Mouse (Mus musculus) 416B (cell line): ENCODE results near the gene Bcam.
A peak's percentile ranks its signal among the peaks of the same experiment; 100 is the strongest.

Source experiments
- DNase-seq: peaks from one replicate; pipeline ENCODE4 v3.0.0; 2011; ENCODE audit warnings: low read depth

Gene Bcam

DNA sequence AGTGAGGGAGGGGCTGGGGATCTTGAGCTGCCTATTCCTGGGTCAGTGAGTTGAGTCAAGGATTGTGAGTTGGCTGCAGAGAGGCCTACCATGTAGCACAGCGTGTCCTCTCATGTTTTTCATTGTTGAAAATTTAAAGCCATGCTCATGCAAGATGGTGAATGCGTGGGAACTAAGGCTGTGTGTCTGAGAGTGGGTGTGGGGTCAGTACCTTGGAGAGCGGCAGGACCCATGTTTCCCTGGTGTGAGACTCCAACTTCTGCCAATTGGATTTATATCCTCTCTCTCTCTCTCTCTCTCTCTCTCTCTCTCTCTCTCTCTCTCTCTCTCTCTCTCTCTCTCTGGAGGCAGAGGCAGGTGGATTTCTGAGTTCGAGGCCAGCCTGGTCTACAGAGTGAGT lies 44.3 kb downstream of the Bcam start:
- peak; percentile 40 for DNase-seq

DNA sequence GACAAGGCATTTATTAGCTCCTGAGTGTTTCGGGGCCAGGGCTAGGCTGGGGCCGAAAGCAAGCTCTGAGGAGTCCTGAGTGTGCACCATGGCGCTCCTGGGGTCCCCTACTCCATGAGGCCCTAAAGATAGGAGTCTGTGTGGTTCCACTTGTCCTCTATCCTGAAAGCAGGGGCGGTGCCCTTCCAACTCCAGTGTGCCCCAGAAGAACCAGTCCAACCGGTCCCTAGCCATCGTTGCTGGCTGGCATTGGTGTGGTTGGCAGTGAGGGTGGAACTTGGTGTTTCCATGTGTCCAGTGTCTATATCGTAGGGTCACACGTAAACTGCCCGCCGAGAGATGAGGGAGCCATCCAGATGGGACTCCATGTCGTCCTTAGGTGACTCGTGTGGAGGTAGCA lies 46.6 kb downstream of the Bcam start:
- no peak for DNase-seq

DNA sequence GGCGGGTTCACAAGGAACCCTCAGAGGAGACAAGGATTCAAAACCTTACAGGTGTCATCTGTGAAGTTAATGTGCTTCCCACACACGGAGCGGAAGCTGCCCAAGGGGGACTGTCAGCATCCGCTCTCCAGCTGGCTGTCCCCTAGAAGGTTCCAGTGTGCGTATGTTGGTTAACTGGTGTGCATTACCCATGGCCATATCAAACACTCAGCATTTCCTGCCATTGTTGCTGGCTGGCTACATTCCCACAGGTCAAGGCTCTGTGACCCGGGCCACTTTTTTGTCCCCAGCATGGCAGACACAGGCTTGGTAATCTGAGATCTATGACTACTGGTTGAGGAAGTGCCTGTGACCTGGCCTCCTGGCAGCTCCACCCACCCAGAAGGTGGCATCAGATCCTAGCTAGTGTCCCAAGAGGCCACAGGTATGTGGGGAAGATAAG lies 48.0 kb downstream of the Bcam start:
- DNase-seq: peak; percentile 70

DNA sequence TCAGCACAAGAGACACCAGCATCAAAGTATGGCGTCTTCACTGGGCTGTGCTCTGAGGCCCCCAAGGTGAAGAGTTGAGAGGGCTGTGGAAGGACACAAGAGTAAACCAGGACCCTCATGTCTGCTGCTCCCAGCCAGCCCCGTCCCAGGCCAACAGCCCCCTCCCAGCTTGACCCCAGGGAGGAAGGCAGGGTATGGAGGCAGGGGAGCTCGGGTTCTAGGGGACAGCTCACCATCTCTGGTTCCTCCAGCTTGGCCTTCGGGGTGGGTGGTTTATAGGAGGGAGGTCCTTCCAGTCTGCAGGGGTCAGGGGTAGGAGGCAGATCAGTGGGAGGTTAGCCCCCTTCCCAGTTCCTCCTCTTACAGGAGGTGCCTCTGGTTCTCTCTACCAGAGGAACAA lies 51.6 kb downstream of the Bcam start:
- DNase-seq: no peak

DNA sequence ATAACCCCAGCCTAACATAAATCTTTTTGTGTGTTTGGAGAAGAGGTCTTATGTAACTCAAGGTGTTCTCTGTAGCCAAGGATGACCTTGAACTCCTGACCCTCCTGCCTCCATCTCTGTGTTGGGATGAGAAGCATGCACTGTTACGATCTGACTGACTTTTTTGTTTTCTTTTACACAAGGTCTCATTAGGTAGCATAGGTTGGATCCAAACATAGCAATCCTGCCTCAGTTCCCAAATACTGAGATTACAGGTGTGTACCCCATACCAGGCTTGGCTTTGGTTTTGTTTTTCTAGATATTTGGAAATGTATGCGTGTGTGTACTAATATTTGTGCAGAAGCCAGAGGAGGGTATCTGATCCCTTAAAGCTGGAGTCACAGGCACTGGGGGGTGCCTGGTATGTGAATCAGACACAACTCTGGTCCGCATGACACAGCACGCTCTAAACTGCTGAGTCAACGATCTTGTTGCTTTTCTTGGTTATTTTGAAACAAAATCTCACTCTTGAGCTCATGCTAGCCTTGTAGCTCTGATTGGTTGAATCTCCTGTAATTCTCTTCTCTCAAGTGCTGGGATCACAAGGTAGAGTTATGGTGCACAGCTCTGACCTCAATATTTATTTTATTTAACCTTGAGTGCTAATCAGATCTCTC lies 52.4 kb downstream of the Bcam start:
- no peak for DNase-seq

DNA sequence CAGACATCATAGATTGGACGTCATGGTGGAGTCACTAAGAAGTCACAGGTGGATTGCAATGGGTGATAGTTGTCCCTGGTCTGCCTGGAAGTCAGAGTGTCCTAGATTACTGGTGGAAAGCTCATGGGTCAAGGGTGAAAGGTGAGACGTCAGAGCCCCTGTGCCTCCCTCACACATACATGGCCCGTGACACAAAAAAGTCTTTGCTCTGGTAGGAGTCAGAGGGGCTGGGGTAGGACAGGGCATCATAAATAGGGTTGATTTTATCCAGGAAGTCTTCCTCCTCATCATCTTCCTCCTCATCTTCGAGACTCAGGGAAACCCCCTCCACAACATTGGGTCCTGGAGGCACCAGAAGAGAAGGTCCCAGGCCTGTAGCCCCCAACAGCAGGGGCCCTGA lies 53.5 kb downstream of the Bcam start:
- no peak for DNase-seq

DNA sequence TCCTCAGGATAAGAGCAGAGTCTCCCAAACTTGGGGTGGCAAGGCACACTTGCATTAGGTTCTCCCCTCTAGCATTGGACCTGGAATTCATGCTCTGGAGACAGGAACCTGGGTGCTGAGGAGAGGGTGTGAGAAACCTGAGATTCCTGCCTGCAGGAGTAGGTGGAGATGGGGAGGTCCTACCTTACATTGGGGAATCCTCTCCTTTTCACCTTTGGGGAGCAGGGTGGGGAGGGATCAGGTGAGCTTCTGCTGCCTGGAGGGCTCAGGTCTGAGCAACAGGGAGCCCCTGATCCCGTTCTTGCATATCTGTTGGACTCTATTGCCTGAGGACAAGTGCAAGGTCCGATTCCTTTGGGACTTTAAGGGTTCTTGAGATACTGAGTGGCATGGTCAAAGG lies 54.0 kb downstream of the Bcam start:
- DNase-seq: no peak

DNA sequence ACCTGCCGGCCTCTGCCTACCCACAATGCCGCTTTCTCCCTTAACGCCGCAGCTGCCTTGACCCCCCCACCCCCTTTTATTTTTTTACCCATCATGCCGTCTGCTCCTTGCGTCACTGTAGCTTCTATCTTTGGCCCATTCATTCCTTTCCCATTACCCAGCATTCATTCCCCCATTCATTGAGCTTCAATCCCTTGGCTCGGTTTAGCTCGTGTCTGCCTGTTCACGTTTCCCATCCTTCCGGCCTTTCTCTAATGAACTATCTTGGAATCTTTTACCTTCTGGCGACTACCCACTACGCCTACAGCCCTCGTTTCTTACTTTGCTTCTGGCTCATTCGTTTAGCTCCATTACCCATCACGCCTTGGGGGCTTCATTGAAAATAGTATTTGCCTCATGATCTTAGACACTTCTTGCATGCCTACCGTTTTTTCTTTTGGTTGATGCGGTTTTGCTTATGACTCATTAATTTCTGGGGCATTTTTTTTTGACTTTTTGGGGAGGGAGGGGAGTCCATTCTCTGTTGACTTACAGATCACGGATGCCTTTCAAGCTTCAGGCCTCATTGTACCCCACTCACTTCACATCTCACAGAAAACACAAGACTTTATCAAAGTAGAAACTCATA lies 54.6 kb downstream of the Bcam start:
- DNase-seq: no peak

DNA sequence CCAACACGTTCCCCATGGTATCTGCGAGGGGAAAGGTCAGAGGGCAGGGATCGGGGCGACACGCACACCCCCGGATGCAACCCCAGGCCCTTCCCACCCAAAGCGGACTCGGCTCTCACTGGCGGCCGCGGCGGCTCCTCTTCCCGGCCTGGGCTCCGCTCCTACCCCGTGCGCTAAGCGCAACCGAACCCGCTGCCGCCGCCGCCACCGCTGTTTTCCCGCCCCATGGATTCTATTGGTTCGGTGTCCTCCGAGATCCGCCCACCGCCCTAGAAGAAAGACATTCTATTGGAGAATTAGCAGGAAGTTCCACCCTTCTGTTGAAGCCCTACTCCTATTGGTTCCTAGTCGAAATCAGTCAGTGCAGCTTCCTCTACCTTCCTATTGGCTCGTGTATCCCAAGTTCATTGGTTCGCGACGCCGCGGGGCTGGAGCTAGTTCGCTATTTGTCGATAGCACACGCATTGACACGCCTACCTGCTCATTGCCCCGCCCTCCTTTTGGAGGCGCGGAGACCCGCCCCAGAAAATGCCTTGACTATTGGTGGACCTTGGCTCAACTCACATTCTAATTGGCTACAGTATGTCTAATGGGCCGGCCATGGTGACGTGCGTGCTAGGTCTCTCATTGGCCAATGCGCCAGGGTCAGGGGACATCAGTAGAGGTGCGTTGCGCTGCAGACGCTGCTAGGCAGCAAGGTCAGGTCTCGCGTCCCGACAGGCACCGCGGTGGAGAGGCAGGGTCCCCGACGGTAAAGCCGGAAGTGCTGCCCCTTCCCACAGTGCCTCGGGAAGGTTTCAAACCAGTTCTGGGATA lies 55.4 kb downstream of the Bcam start, which contains the start of gene Tomm40:
Gene Tomm40 (minus strand): TSS at position 200 of the 816 bp plus-strand sequence.
- DNase-seq: peak; percentile 100

DNA sequence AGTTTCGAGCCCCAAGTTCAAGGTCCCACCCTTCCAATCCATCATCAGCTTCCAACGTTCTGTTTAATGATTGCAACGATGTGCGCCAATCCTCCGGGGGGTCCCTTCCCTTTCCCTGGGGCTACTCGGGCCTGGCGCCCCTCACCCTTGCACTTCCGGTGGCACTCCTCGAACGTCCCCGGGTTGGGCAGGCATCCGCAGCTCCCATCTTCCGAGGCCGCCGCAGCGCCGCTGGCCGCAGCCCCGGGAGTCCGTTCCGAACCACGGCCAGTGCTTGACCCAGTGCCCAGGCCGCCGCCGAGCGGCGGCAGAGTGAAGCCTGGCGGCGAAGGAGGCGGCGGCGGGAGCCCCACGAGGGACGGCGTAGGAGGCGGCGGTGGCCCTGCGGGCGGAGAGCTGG lies 56.0 kb downstream of the Bcam start:
- no peak for DNase-seq

DNA sequence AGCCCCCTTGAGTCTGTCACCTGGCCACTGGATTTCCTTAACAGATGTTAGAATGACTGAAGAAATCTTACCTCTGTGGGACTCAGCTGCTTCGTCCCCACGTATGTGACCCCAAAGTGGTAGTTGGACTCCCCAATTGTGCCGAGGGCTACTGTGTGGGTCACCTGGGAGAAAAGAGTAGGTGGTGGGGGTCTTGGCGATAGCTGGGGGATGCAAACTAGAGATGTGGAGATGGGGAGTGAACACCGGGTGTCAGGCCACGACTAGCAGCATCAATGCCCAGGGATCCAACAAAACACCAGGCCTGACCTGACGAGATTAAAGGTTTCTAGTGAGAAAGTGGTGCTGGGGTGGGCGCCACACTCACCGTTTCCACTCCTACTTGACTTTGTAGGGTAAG lies 57.2 kb downstream of the Bcam start:
- DNase-seq: no peak

DNA sequence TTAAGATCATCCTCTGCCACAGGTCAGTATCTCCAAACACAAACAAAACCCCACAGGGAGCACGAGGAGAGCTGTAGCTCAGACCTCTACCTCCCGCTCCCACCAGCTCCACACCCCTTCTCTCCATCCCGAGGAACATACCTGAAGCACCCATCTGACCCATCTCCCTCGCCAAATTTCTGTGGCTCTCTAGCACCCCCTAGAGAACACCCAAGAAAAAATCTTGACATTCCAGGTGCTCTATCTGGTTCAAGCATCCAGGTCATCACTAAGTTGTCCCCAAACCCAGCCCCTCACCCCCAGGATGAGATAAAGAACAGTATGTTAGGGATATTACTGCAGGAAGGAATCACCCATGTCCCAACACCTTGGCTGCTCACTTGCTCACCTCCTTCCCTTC lies 57.6 kb downstream of the Bcam start:
- DNase-seq: peak; percentile 45

DNA sequence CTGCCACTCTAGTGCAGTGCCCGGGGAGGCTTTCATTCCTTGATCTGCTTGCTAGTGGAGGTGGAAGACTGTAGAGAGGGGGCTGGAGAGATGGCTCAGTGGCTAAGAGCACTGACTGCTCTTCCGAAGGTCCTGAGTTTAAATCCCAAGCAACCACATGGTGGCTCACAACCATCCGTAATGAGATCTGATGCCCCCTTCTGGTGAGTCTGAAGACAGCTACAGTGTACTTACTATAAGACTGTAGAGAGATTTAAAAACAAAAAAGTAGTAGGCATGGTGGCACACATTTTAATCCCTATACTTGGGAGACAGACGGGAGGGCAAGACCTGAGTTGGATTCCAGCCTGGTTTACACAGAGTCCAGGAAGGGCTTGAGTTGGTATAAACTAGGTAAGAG lies 58.4 kb downstream of the Bcam start:
- peak; percentile 61 for DNase-seq

DNA sequence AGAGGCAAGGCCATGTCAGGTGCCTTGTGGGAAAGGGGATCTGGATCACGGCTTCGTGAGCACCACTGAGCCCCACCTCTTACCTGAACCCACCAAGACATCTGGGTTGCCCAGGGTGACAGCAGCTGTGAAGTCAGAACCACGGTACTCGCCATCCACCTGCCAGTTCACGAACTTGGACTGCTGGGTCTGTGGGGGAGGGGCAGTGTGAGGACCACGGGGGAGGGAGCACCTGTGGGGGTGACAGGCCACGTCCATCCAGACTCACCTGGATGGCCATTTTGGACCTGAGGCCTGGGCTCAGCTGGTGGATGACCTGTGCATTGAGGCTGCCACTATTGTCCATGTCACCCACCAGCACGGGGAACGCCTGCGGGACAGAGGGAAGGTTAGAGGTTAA lies 60.2 kb downstream of the Bcam start:
- DNase-seq: no peak
